Mouse (Mus musculus): ENCODE measurements around the gene 4430402I18Rik.
"Not testable (repeated sequence)": the region's sequence is repeated elsewhere in the genome, so short reads cannot be mapped to it uniquely, and the experiment has no call there.

The 4430402I18Rik gene

DNA sequence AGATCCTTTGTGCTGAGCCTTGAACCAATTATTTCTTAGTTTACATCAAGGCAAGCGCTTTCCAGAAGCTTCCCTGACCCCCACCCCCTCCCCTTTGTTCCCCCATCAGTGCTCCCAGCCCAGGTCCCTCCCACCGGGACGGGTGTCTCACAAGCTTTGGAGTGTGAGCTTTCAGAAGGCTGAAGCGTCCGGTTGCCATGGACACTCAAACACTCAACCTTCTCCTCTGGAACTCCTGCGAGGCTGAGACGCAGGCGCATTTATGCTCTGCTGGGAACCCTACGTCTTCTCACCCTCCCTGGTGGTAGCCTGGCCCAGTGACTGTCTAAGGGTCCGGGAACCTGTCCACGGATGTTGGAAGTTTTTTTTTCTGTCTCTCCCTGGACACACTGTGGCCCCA lies at the start of gene 4430402I18Rik:
Gene 4430402I18Rik (minus strand): TSS at position 149 of the 400 bp plus-strand sequence.
- no peak for ATAC-seq (ENCODE audit: insufficient number of reproducible peaks, low FRiP score, low TSS enrichment)

GRCm38 (mm10) chr19:29016786-29017185 lies 49.2 kb upstream of the 4430402I18Rik start:
- no peak for ATAC-seq (ENCODE audit: insufficient number of reproducible peaks, low FRiP score, low TSS enrichment)

- no peak for ATAC-seq (ENCODE audit: insufficient number of reproducible peaks, low FRiP score, low TSS enrichment)
Measured at GRCm38 (mm10) chr19:29016204-29016765, 48.7 kb upstream of the 4430402I18Rik start.

DNA sequence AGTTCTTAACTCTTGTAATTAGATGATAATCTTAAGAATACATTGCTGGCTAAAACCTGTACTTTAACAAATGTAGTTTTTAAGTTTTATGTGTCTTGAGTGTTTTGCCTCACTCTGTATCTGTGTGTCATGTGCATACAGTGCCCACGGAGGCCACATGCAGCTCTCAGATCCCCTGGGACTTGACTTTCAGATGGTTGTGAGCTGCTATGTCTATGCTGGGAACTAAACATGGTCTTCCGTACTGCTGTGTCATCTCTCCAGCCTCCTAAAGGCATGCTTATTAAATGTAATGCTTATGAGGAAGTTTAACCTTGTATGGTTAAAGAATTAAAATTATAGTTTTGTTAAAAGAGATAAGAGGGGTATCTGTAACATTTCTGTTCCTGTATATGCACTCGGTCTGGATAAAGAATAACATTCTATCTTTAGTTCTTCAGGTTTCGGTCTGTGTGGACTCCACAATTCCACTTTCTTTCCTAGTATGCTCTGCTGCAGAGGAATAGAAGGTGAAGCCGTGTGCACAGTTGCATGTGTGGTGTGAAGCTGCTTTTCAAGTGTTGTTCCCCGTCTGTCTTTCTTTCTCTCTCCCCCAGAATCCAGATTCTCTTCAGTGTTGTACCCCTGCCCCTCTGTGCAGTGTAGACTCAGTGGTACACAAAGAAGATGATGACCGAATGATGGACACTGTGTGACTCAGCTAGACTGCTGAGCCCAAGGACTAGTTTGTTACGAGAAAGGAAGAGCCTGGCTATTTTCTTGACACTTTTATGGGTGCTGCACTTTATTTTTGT lies 48.0 kb upstream of the 4430402I18Rik start:
- ATAC-seq (ENCODE audit: insufficient number of reproducible peaks, low FRiP score, low TSS enrichment), result no peak

GRCm38 (mm10) chr19:29014466-29015055 lies 47.0 kb upstream of the 4430402I18Rik start:
- no peak for ATAC-seq (ENCODE audit: insufficient number of reproducible peaks, low FRiP score, low TSS enrichment)

- ATAC-seq (ENCODE audit: insufficient number of reproducible peaks, low FRiP score, low TSS enrichment), result no peak
Measured at GRCm38 (mm10) chr19:29011355-29011990, 43.9 kb upstream of the 4430402I18Rik start.

- no peak for ATAC-seq (ENCODE audit: insufficient number of reproducible peaks, low FRiP score, low TSS enrichment)
Measured at GRCm38 (mm10) chr19:29009046-29009445, 41.4 kb upstream of the 4430402I18Rik start.

DNA sequence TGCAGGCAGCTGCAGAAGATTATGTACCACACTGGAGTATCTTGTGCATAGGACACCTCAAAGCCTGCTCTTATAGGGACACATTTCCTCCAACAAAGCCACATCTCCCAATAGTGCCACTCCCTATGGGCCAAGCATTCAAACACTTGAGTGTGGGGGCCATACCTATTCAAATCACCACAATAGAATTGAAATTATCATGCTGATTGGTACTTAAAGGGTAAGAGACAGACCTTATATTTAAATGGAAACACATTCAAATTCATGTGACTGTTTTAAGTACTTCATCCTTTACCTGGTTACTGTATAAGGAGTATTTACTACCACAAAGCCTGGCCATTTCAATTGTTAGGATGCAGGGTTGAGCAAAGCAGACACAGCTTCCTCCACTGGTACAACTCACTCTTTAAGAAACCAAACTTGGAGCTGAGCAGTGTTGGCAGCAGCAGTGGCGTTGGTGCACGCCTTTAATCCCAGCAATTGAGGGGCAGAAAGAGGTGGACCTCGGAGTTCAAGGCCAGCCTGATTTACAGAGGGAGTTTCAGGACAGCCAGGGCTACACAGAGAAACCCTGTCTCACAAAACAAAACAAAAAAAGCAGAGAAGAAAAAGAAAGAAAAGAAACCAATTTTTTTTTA lies 40.6 kb upstream of the 4430402I18Rik start:
- ATAC-seq (ENCODE audit: insufficient number of reproducible peaks, low FRiP score, low TSS enrichment), result no peak

DNA sequence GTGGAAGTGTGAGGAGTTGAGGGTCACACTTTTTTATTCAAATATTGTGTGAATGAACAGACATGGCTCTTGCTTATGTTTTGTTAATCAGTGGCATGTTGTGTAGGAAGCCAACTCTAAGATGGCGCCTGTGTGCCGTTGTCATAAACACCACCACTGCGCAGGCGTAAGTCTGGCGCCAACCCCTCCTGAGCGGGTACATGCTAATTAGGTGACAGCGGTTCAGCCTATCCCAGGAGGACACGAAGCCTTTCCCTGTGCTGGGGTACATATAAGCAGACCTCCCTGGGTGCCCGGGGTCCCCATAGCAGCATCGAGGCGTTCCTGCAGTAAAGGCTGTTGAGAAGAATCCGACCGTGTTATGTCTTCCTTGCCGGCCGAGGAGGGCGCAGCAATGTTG lies 32.7 kb upstream of the 4430402I18Rik start:
- ATAC-seq (ENCODE audit: insufficient number of reproducible peaks, low FRiP score, low TSS enrichment), result not testable (repeated sequence)

GRCm38 (mm10) chr19:28997976-28998630 lies 30.5 kb upstream of the 4430402I18Rik start:
- ATAC-seq (ENCODE audit: insufficient number of reproducible peaks, low FRiP score, low TSS enrichment), result no peak

GRCm38 (mm10) chr19:28995366-28995765 lies 27.8 kb upstream of the 4430402I18Rik start:
- no peak for ATAC-seq (ENCODE audit: insufficient number of reproducible peaks, low FRiP score, low TSS enrichment)

GRCm38 (mm10) chr19:28994870-28995269 lies 27.3 kb upstream of the 4430402I18Rik start:
- no peak for ATAC-seq (ENCODE audit: insufficient number of reproducible peaks, low FRiP score, low TSS enrichment)

DNA sequence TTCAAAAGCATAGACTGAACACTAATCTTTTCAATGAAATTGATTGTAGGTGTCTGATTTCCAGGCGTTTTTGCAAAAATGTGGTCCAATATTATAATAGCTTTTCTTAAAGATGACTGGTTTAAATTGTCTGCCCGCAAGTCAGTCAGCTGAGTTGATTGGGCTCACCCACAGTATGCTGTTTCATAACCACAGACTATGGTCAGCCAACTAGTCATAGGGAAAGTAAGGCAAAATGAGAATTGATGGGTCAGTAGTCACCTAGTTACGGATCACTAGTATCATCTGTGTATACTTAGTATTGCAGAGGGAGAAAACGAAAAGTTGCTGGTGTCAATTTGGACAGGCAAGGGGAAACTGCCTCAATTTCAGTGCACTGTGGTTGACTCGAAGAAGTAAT lies 23.8 kb upstream of the 4430402I18Rik start:
- ATAC-seq (ENCODE audit: insufficient number of reproducible peaks, low FRiP score, low TSS enrichment), result no peak

DNA sequence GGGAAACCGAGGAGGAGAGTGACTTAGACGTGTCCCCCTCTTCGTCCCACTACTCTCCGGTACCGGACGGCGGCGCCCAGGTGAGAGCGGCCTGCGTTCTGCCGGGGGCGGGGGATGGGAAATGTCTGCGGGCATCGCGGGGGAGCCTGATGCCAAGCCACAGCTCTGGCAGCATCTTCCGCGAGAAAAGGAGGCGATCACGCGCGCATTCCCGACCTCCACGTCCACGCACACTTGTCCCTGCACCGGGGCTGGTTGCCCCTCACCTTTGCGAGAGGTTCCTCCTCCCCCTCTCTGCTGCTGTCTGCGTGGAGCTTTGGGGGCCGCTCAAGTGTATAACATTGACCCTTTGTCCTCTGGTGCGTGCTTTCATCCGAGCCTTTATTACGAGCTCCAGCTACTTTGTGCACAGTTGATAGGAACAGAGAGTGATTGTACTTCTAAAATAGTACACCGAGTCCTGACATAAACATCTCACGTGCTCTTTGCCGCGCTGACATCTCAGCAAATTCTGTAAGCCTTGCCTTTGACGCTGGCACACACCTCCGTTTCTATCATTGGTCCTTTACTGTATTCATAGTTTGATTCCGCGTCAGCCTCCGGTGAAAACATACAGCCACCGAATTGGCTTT lies 23.1 kb upstream of the 4430402I18Rik start:
- peak; percentile 31 for ATAC-seq (ENCODE audit: insufficient number of reproducible peaks, low FRiP score, low TSS enrichment)

GRCm38 (mm10) chr19:28990194-28990589 lies 22.6 kb upstream of the 4430402I18Rik start, which contains the start of gene Cdc37l1:
TSS of gene Cdc37l1 (plus strand) at chr19:28990352.
- peak; percentile 98 for ATAC-seq (ENCODE audit: insufficient number of reproducible peaks, low FRiP score, low TSS enrichment)

DNA sequence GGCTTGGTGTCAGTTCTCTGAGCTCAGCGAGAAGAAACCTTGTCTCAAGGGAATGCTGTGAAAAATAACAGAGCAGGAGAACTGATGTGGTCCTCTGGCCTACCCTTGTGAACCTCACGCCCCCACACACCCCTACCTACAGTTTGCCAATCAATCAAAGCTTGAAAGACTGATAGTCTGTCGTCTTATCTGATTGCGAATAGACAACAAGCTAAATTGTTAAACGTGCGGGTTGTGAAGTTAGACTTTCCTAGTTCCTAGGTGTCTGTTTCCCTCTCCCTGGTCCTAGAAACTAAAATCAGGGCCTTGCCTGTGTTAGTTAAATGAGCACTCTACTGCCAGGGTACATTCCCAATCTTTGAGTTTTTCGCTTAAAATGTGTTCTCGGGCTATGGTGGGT lies 21.9 kb upstream of the 4430402I18Rik start:
- ATAC-seq (ENCODE audit: insufficient number of reproducible peaks, low FRiP score, low TSS enrichment), result no peak

- no peak for ATAC-seq (ENCODE audit: insufficient number of reproducible peaks, low FRiP score, low TSS enrichment)
Measured at GRCm38 (mm10) chr19:28982617-28983016, 15.0 kb upstream of the 4430402I18Rik start.

DNA sequence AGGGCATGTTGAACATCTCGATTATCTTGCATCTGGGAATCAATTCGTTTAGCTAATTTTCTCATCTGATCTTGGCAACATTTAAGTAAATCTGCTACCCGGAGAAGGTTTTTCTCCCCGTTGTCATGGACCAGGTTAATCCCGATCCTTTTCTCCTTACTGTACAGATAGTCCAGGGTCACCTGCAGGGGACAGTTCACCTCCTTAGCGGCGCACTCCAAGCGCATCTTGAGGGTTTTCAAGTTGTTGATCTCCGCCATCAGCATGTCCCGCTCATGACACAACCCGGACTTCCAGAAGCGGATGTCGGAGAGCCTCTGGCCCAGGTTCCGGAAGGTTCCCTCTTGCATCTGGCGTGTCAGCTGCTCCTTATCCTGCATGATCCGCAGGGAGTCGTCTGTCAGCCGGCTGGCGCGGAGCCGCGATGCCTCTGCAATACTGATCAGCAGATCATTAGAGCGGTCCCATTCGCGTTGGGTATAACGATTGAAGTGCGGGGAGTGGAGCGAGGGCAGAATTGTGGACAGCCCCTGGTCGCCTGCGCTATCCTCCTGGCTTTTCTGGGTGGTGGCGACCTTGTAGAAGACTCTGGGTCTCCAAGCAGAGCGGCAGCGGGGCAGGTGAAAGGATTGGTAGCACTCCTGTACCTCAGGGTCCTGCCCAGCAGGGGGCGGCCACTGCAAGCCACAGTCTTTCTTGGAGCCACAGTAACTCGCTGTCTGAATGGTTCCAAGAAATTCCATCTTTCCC lies 7.4 kb upstream of the 4430402I18Rik start:
- ATAC-seq (ENCODE audit: insufficient number of reproducible peaks, low FRiP score, low TSS enrichment), result peak; percentile 76

GRCm38 (mm10) chr19:28970251-28970650 lies 2.7 kb upstream of the 4430402I18Rik start:
- ATAC-seq (ENCODE audit: insufficient number of reproducible peaks, low FRiP score, low TSS enrichment), result no peak

All from cerebellum, adult (tissue).